ENCODE assay signal across 13 mouse cellular contexts in the genomic region with DNA sequence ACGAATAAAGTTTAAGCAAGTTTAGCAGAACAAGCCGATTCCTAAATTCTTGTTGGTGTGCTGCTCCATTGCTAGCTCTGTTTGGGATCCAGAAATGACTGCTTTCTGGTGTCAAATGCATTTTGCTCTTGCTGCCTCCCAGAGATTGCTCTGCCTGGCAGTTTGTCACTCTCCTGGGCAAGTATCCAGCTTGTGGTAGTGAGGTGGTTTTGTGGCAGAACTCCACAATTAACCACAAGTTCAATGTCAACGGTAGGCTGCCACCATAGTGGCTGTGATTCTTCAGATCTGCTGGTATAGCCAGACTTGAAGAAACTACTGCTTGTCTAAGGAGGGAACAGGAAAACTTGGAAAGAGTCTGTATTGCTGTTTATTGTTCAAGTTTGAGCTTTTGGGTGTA. TPM values are rescaled to one million over a fixed set of nuclear protein-coding genes. Genes with fewer than 3 reads are reported as not detected.
DNase-seq lines count a peak whose midpoint lies in the region; ATAC-seq lines count a peak whose summit lies in the region.
"Had no signal": no experiment of that assay in that cellular context is flagged by ENCODE, and none has a peak within 500 bp of the region (broad histone marks: within the 10 kb centered on the region; RNA-seq: fewer than 3 reads in every experiment).

No protein-coding gene starts in this region.

- no peaks in the 10 kb centered on the region for H3K36me3 ChIP-seq in hindbrain, embryonic 13.5 days
- H3K36me3 ChIP-seq: hindbrain, embryonic 15.5 days; neural tube, embryonic 15.5 days had no signal

- H3K27me3 ChIP-seq in hindbrain, embryonic 13.5 days: no peaks in the 10 kb centered on the region
- H3K27me3 ChIP-seq: hindbrain, embryonic 15.5 days; neural tube, embryonic 15.5 days had no signal

- ATAC-seq in common myeloid progenitor, adult 5-6 weeks (replicated peaks; ENCODE audit: low read depth, poor library complexity, severe bottlenecking): peak; percentile 81
- ATAC-seq in hindbrain, embryonic 13.5 days (ENCODE audit: low FRiP score): no peak

- H3K27ac ChIP-seq in hindbrain, embryonic 13.5 days: no peak overlapping the region
- H3K27ac ChIP-seq: hindbrain, embryonic 15.5 days; liver, embryonic 14.5 days; neural tube, embryonic 15.5 days had no signal

- intact Hi-C loops in gastrocnemius, postnatal 14 days (cut with DNase I; ENCODE audit: low total_unique reads): no loop called here

- no peaks in the 10 kb centered on the region for H3K9me3 ChIP-seq in hindbrain, embryonic 13.5 days
- H3K9me3 ChIP-seq: hindbrain, embryonic 15.5 days; neural tube, embryonic 15.5 days had no signal

- H3K4me3 ChIP-seq in hindbrain, embryonic 13.5 days: no peak overlapping the region
- H3K4me3 ChIP-seq: hindbrain, embryonic 15.5 days; neural tube, embryonic 15.5 days had no signal

- peak; percentile 10 for DNase-seq in gastrocnemius, postnatal 10 days
- DNase-seq in gastrocnemius, postnatal 14 days: no peak
- DNase-seq in 416B (ENCODE audit: low read depth): peak; percentile 86
- DNase-seq in brain, adult 2 months (ENCODE audit: low read depth, low spot score): peak; percentile 86
- no peak for DNase-seq in urinary bladder, adult 18-20 months (ENCODE audit: low spot score in 2 of 2)
- DNase-seq: lung, postnatal 36 days; right cerebral cortex, adult 18-20 months; thymus, adult 2 months had no signal

- no peak overlapping the region for H3K4me2 ChIP-seq in hindbrain, embryonic 13.5 days
- H3K4me2 ChIP-seq: hindbrain, embryonic 15.5 days; neural tube, embryonic 15.5 days had no signal

- no peak overlapping the region for H3K9ac ChIP-seq in hindbrain, embryonic 13.5 days
- H3K9ac ChIP-seq: hindbrain, embryonic 15.5 days; liver, embryonic 14.5 days; neural tube, embryonic 15.5 days had no signal

- H3K4me1 ChIP-seq in hindbrain, embryonic 13.5 days (replicated peaks): no peaks in the 10 kb centered on the region
- H3K4me1 ChIP-seq: hindbrain, embryonic 15.5 days; neural tube, embryonic 15.5 days had no signal

- 89% methylated on average over 3 of the region's 3 CpGs for WGBS in hindbrain, embryonic 13.5 days

RNA-seq across cellular contexts. Expression of gene Pde3b, which starts 13.0 kb away (rescaled TPM):
- total RNA-seq in gastrocnemius, postnatal 10 days (2021): 1 to 10 TPM; 7.1 to 8.6 TPM
- total RNA-seq in gastrocnemius, postnatal 14 days (2021): 1 to 10 TPM; 3.6 to 4.9 TPM
- 19.7 and 24.1 TPM in 2 replicates for total RNA-seq in common myeloid progenitor, adult 5-6 weeks (2017)
- 4.1 and 4.4 TPM in 2 replicates for polyA plus RNA-seq in hindbrain, embryonic 13.5 days (2015; fragmentation: Nextera tagmentation; extraction: Ambion mirVana)

Comparison
In these comparisons a context has a peak if more than half of its experiments do, and no peak if none do; other contexts are left out.
1. DNase-seq: peak in gastrocnemius, postnatal 10 days (single experiment), 416B (single experiment) and brain, adult 2 months (single experiment); none in gastrocnemius, postnatal 14 days (single experiment) and urinary bladder, adult 18-20 months (0 of 2).